Mouse (Mus musculus) central nervous system, embryonic 11.5 days (tissue): ENCODE data around the gene Gm136. TPM values are rescaled to one million over a fixed set of nuclear protein-coding genes. Genes with fewer than 3 reads are reported as not detected.

ENCODE experiments used
- polyA plus RNA-seq: library from polyadenylated mRNA; depleted of rRNA; stranded (reverse); fragments of >200 nt; gene quantifications from 2 replicates; pipeline ENCODE4 v1.2.3, GENCODE M21; 2012; rRNA removed

Gene Gm136
- polyA plus RNA-seq: 0.06 TPM in 1 of 2 replicates, not detected in the other

DNA sequence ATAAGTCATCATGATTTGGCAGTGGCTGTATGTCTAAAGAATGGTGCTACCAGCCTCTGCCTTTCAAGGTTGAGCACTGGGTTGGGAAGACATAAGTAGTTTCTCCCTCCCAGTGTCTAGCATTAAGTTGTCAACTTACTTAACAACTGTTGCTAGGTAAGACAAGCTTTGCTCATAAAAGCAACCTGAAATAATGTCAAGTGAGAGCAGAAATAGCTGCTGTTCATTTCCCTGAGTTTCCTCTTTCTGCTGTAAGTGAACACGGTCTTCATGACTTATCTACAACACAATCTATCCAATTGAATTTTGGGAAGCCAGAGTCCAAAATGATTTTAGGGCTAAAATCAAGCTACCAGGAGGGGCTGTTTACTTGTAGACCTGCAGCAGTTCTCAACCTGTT lies at the start of gene Gm136:
TSS of gene Gm136 (minus strand) at position 101 of the 400 bp plus-strand sequence.

DNA sequence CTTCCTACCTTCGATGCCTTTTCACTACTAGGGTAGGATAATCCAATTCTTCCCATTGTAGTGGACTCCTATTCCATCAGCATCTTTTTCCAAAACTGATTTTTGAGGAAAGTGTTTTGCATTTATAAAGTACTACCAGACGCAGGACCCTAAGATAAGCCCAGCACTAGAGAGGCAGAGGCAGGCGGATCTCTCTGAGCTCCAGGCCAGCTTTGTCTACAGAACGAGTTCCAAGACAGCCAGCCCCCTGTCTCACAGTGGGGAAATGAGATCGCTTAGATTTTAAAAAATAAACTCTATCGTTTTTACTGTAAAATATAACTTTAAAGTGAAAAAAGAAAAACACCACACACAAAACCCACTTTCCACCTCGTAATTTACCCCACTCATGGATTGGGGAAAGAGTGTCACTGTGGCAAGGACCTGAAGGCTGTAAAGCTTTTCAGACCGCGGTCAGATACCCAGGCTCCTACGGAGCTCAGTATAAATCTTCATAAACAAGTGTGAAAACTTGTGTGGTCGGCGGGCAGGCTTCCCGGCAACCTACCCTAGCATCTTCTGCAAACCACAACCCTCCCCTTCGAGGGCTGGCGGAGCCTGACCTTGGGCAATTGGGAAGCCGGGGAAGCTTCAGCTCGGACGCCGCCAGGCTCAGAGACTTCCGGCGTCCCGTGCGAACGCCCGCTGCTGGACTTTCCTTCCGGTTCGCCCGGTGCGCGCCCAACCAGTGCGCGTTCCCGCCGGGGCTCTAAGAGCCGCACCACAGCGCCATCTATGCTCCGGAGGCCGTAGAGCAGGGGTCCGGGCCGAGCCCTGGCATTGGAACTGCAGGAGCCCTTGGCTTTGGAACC lies 21.8 kb upstream of the Gm136 start, which contains the start of gene Smim8:
TSS of gene Smim8 (minus strand) at position 747 of the 851 bp plus-strand sequence.

DNA sequence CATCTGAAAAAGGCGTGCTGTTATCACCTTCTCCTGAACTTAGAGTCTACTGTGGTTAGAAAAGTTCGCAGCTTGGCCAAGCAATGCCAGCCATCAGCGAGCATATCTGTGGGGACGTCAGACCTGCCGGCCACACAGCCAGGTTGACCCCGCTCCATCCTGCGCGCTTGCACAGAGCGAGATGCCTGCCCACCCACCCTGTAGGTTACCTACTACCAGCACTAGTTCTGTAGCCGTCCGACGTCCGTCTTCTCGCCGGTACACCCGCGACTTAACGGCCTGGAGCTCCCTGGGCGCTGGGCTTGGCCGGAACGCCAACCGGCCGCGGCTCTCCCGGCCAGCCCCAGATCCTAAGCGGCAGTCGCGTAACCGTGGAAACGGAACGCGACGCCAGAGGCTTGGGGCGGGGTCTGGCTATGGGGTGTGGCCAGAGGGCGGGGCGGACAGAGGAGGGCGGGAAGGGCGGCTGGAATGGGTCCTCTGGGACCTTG lies 26.2 kb downstream of the Gm136 start, which contains the start of gene Cfap206:
TSS of gene Cfap206 (minus strand) at position 356 of the 491 bp plus-strand sequence.

Other genes with a start within 250 kb of the Gm136 start
- gene Akirin2, start 205.3 kb downstream of the Gm136 start, polyA plus RNA-seq: 112 and 117 TPM in 2 replicates
- 52.2 and 77.1 TPM in 2 replicates for gene Orc3, start 141.3 kb downstream of the Gm136 start, polyA plus RNA-seq
- gene Rars2, start 141.3 kb downstream of the Gm136 start, polyA plus RNA-seq: 38.7 and 50.7 TPM in 2 replicates
- gene Slc35a1, start 68.8 kb downstream of the Gm136 start, polyA plus RNA-seq: 19.9 and 34.3 TPM in 2 replicates
- 0.84 and 1.2 TPM in 2 replicates for gene Cfap206, start 26.1 kb downstream of the Gm136 start, polyA plus RNA-seq
- 10.0 and 20.5 TPM in 2 replicates for gene Smim8, start 22.2 kb upstream of the Gm136 start, polyA plus RNA-seq
- gene Zfp292, start 126.7 kb upstream of the Gm136 start, polyA plus RNA-seq: 15.5 and 22.9 TPM in 2 replicates
- gene Cga, start 137.5 kb upstream of the Gm136 start, polyA plus RNA-seq: 0.16 and 0.32 TPM in 2 replicates